Mouse (Mus musculus) thymus, postnatal 0 days (tissue): ENCODE results near the gene Magi1. TPM values are rescaled to one million over a fixed set of nuclear protein-coding genes. Genes with fewer than 3 reads are reported as not detected.

Experiments
- DNase-seq: peaks from one replicate; pipeline ENCODE4 v3.0.0-alpha.2; 2015; ENCODE audit warnings: low spot score
- polyA plus RNA-seq: library from polyadenylated mRNA; unstranded; fragments of >200 nt; fragmentation: Nextera tagmentation; extraction: Ambion mirVana; gene quantifications from 2 replicates; pipeline ENCODE4 v1.2.1, GENCODE M21; 2015

Magi1 gene
- polyA plus RNA-seq, 1 experiment from 2014 or later: 1.4 TPM

DNA sequence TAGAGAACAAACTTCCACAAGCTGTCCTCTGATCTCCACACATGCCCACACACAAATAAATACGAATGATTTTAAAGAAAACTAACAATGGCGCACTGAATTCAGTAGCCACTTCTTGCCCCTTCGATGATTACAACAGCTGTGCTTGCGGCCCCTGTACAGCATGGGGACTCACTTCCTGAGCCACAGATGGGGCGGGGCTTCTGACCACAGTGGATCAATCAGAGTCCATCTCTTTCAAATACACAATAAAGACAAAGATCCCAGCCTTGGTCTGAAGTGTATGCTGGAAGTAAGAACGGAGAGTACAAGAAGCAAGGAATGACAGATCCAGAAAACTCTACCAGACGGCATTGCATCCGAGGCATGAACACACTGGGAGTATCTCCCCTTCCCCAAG is 120.8 kb downstream of the Magi1 start:
- no peak for DNase-seq

DNA sequence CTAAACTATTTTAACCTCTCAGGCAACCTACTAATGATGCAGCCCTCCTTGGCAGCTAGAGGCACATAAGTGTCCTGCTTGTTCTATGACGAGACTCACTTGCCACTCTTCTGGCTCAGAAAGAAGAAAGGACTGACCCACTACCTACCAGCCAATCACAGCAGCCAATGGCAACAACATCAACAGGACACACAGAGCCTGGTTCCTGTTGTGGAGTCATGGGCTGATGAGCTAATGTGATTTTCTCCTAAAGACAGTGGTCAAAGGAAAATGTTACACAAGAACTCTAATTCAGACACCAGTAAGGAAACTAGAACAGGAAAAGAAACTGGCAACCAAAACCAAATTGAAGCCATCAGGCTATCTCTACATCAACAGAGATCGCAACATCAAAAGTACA is 124.5 kb downstream of the Magi1 start:
- no peak for DNase-seq

DNA sequence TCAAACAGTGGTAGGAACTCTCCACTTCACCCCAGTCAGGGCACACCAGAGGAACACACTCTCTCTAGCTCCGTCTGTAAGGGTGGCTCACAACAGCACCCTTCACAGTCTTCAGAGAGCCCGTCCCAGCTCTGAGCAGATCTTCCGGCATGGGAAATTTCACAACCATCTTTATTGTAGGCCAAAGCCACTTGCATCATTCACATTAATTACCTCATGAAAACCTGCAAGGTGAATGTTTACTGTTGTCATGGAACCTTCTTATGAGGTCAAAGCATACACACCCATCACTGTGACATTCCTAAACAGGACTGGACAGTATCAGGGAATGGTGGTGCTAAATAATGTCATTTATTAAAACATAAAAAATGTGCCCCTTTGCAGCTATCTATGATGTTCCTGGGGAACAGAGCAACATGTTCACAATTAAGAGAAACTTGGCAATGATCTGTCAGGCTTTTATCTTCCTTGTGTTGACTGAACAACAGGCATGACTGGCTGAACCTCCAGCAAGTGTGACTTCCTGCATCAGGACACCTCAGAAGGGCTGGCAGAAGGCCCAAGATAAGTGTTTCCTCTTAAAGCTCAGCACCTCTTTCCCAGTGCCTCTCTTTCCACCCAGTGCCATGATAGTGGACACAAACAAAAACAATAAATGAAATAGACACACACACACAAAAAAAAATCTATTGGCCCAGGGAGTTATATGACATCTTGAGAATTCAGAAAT is 125.4 kb downstream of the Magi1 start:
- DNase-seq: no peak

DNA sequence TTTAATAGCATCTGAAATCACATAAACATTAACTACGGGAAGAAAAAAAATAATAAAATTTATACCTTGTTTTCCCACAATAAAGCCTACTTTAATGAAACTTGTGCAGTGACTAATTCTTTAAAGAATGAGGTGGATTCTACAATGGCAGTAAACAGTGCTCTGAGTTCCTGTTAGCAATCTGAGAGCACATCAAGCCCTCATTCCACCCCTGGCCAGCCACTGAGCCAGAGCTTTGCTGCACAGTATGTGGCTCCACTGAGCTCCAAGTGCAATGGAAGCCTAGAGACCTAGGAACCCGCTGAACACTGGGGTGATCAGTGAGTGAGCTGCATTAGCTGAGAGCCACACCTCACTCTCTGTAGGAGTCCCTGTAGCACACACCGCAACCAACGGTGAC is 127.7 kb downstream of the Magi1 start:
- no peak for DNase-seq

DNA sequence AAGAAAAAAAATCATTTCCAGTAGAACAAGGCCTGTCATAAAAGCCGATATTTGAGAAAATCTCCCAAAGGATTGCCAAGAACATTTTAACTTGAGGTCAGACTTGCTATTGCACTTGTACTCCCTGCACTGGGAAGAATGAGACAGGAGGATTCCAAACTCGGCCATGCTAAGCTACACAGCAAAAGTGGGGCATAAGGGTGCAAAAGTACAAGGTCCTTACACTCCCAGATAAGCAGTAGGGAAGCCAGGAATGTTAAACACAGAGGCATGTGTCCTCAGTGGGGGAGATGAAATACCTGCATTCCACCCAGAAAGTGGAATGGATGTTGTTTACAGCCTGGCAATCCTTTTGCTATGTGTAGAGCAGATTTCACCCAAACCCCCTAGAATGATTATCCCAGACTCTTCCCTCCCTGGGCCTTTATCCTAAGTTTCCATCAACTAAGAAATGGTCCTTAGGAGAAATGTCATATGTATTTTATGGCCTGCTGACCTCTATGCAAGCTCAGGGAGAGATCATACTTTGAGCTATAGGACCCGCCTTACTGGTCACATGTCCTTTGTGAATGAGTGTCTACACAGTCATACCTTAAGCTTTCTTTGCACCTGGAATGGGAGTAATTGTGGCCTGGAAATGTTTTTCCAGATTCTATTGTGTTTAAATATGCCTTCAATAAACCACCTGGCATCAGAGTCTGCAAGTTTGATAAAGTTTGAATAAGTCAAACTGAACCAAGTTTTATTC is 128.7 kb downstream of the Magi1 start:
- no peak for DNase-seq

DNA sequence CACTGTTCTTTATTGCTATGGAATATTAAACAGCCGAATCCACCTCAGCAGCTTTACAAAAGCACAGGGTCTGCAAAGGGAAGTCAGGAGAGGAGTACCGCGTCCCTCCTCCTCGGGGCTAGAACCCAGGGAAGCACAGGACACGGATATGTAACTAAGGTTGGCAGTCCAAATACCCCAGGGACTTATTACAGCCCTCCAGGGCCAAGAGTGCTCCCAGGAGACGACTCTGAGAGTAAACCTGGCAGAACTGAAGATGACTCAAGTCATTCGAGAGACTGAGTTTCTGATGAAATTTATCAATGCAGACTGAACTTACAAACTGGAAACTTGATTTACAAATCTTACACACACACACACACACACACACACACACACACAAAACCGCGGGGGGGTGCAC is 130.8 kb downstream of the Magi1 start:
- no peak for DNase-seq

DNA sequence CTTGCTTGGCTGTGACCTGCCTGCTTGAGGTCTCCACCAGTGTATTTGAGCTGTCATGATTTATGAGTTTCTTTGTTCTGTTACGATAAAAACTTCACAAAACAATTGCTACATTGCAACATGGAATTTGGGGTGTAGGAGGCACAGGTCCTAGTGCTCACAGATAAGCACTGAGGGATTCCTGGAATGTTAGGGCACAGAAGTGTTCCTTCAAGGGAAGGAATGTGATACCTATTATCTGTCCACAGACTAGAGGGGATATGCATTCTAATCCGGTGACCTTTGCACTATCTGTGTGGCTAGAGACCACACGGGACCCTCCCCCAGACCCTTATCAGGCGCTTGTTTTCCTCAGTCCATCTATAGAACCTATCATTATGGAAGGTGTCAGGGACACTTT is 132.8 kb downstream of the Magi1 start:
- DNase-seq: no peak

DNA sequence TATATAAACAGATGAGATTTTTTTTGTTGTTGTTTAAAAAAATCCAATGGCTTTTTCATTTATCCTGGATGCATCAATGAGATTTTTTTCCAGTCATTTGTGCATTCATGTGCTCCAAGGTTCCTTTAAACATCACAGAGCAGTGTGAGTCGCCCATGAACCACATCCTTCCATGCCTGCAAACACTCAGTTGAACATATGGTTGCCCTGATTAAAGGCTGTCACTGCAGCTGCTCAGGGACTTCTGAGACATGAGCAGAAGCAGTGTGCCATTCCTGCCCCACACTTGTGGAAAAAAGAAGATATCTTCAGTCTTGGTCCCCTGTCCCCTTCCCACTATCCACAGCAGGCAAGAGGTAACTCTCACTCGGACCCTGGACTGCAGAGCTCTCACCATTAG is 133.9 kb downstream of the Magi1 start:
- no peak for DNase-seq

DNA sequence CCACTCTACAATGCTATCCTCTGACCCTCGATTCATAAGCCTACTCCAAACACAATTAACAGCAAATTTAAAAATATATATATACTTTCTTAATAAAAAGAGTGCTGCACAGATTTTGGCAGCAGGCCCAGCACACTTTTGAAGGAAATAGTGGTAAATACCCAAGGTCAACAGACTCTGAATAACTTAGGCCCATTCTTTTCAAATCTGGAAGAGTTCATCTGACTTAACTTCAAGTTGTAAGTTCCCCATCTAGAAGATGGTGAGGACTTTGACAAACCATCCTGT is 137.6 kb downstream of the Magi1 start:
- no peak for DNase-seq

DNA sequence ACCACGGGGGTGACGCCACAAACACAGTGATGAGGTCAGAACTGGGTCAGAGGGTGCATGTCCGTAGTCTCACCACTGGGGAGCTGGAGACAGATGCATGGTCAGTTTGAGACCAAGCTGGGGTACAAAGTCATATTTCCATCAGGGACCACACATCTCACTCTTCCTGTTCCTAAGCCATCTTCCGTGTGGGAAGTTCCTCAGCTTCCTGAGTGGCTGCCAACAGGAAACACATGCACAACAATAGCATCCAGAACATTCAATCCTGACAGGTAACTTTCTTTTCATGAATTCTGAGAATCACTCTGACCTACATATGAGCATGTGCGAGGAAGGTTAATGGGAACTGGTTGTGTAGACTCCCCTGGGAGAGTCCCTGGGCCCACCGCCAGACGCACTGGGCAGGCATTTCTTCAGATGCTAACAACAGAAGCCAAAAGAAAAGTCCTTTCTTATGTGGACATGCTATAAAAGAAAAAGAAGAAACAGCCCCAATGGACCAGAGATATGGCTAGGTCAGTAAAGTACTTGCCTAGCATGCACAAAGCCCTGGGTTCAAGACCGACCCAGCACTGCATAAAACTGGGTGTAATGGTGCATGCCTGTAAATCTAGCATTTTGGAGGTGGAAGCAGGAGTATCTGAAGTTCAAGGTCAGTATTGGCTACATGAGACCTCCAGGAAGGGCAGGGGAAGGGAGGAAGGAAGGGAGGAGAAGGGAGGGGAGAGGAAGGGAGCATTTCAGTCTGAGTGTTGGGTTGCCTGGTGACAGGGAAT is 138.1 kb downstream of the Magi1 start:
- no peak for DNase-seq

DNA sequence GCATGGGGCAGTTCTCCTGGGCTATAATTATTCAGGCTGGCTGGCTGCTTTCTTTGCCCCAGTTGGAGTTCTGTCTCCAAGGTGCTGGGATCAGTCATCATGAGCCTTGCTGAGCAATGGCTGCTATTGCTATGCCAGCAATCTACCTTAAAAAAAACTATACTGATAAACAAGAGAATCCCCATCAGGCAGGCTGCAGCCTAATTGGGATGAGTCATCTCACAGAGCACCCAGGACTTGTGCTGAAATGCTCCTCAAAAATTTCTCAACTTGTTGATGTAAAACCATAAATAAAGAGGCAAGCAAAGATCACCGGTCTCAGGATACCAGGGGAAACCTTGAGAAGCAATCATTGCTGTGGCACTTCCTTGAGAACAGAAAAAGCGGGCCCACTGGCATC is 141.2 kb downstream of the Magi1 start:
- no peak for DNase-seq

DNA sequence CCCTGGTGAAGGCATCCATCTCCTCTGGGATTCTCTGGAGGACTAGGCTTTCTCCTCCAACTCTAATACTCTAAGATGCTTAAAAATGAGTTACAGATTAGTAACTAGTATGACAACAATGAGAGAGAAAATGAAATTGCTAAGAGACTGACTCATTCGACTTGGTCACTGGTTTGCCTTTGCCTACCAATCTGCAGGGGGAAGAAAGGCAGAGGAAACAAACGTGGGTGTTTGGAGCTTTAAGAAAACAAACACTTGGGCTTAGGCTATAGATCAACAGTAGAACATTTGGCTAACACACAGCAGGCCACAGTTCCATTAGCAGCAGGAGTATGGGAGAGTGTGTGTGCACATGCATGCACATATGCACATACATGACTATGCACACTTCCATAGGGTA is 142.2 kb downstream of the Magi1 start:
- DNase-seq: no peak

DNA sequence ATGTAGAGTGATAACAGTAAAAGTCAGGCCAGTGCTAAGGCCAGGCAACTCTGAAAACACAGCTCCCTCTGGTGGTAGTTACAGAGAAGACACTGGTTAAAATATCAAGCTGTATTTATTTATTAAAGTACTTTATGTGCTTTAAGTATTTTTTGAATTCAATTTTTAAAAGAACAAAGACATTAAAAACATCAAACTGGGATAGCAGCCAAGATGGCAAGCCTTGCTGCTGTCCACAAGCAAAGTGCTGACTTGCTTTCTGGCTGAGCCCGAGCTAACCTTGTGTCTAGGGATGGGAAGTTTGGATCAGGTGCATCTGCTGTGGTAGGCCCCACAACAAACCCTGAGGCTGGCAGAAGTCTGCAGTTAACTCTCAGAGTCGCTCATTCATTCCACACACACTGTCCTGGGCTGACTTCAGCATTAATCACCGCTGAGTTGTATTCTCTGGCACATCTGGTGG is 143.7 kb downstream of the Magi1 start:
- DNase-seq: no peak

DNA sequence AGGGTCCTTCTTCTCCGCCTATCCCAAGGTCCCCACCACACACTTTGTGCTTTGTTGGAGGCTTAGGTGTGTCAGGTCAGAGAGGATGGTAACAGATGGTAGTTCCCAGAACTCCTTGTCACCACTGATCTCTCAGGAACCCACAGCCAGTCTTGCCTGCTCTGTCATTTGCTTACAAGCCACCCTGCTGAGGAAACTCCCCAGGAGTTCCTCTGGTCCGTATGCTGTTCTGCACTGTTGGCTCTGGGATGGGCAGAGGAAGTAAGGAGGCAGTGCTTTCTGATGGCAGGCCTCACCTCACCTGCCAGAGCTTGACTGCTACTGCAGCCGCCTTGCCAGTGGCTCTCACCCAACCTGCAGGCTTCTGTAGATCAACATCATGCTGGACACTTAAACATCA is 147.0 kb downstream of the Magi1 start:
- no peak for DNase-seq

DNA sequence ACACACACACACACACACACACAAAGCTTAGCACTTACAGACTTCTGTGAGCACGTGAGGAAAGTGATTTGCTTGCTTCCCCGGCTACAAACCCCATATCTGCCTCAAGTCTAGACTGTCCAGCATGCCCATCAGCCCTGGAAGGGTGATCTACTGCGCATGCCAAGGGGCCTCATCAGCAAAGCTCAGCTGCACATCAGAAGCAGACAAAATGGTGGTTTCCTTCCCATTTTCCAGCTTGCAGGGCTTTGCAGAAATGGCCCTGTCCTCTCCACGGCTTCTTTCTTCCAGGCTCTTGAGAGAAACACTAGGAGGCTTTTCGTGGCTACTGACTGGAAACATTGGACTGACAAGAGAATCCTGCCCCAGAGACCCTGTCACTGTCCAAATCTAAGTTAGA is 149.6 kb downstream of the Magi1 start:
- no peak for DNase-seq

DNA sequence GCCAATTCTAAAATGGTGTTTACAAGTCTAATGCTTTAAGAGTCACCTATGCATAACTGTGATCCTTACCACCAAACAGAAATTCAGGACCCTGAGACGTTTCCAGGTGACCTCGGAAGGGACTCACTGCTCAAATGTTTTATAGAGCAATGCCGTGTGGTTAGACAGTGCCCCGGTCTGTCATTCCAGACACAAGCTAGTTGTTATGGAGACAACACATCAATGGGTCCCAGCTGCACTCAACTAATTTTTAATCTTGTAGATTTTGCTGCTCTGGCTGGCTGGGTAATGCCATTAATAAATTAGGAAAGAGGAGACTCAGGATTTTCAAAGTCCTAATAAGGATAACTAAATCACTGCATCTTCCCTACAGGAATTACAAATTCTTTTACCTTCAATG is 151.7 kb downstream of the Magi1 start:
- DNase-seq: no peak

DNA sequence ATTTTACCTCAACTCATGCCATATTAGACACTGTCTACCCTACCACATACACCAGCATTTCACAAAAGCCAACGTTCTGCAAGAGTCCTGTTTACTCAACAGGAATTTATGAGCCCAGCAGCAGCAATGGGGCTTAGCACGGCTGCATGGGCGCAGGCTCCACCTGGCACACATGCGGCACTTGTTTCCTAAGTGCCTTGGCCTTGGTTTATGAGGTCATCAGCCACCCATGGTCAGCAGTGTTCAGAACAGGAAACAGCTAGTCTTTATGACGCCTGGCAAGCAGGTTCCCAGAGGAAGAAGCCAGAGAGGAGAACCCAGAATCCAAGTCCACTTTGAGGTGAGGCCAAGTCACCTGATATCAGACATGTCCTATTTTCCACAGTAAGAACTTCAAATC is 153.3 kb downstream of the Magi1 start:
- DNase-seq: no peak

DNA sequence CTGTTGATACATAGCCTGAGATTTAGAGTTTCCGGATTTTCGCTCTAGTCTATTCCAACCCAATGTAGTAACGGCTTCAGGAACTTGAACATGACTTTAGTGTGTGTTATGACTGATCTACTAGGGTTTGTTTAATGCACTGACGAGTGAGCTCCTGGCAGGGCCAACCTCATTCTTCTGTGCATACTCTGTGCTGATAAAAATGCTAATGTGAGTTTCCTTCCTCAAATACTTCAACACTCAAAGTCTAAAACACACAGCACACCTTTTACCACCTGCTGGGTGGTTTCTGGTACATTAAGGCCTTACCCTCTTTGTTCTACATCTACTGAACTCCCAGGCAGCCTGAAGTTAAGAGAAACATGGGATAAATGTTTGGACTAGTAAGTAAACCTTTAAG is 157.0 kb downstream of the Magi1 start:
- DNase-seq: no peak

DNA sequence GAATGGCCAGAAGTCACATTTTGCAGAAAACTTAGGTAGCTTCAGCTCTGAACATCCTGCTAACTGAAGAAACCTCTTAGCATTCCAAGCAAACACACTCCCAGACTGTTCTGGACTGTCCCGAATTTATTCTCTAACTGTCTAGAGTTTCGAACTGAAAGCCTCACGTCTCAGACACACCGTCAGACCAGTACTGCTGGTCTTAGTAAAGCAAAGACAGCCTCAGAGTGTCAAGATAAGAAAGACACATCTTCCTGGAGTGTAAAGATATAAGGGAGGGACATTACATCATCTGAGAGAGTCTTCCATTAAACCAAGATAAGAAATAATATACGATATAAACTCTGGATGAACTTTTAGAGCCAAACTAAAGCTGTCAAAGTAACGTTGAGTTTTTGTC is 158.6 kb downstream of the Magi1 start:
- DNase-seq: no peak

DNA sequence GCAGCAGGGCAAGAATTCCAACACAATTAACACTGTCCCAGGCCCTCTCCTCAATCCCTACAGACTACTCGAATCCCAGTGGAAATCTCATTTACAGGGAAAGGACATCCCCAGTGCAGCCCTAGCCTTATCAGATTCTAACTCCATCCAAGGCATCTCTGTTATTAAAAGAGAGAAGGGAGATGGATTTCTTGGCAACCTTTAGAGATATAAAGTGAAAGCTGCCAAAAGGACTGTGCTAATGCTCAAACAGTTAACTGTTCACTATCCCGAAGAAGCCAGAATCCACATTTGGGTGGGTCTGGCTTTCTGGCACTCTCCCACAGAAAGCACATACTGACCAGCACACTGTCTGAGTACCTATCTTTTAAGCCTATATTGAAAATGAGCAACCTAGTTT is 159.4 kb downstream of the Magi1 start:
- DNase-seq: no peak

DNA sequence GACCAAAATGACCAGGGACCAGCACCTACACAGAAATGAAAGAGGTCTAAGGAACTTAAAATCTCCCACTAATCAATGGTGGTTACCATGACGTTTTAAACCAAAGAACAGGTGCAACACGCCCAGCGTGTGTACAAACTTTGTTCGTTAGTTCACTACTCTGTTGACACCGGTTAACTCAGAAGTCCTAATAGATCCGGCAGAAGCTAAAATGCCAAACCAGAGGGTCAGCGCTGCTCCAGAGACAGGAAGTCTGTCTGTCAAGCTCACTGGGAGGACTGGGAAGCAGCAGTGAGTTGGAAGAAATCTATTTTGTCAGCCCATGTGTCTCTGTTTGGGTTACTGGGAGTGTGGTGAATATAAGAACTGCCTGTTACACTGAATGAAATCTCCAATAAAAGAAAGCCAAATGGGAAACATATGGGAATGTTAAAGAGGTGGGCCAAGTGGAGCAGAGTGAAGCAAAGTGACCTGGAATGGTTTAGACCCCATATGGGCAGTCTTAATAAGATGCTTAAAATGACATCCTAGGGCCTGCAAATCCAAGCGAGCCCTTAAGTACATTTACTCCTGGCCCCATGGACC is 161.1 kb downstream of the Magi1 start:
- no peak for DNase-seq

DNA sequence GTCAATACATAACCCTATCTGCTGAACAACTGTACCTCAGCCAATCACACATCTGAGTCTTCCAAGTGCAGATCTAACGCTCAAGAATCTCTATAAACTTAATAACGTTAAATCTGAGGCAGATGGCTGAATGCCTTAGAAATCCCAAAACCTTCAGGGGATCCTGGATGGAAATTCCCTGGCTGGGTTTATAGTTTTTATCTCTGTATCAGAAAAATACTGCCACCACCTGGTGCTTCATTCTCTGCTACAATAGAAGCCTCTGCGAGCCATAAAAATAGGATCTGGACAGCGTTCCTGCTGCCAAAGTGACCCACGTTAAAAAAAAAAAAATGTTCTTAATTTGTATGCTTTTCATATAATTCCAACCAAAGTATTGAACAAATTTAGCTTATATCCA is 162.2 kb downstream of the Magi1 start:
- no peak for DNase-seq
